Mouse (Mus musculus) midbrain, embryonic 10.5 days (tissue): Measurements from ENCODE around the gene Atg2a. TPM values are rescaled to one million over a fixed set of nuclear protein-coding genes. Genes with fewer than 3 reads are reported as not detected.

Source experiments
- DNase-seq: peaks from one replicate; pipeline ENCODE4 v3.0.0-alpha.2; 2017; ENCODE audit warnings: low spot score
- H3K27ac ChIP-seq: fragments of 300-500 bp; sonication (generic); replicated peaks from 2 replicates; pipeline ENCODE4 v1.5.1; 2016; ENCODE audit warnings: mild to moderate bottlenecking
- H3K27me3 ChIP-seq: fragments of 300-500 bp; sonication (generic); 2 replicates; pipeline ENCODE4 v1.6.1; 2016; ENCODE audit warnings: low read depth, mild to moderate bottlenecking; ENCODE audit not compliant: poor library complexity, severe bottlenecking
- H3K36me3 ChIP-seq: fragments of 300-500 bp; sonication (generic); 2 replicates; pipeline ENCODE4 v1.6.1; 2016; ENCODE audit warnings: mild to moderate bottlenecking, moderate library complexity
- H3K4me1 ChIP-seq: fragments of 300-500 bp; sonication (generic); 2 replicates; pipeline ENCODE4 v1.6.1; 2016
- H3K4me3 ChIP-seq: fragments of 300-500 bp; sonication (generic); 2 replicates; pipeline ENCODE4 v1.5.1; 2016; ENCODE audit warnings: mild to moderate bottlenecking, moderate library complexity
- H3K9me3 ChIP-seq: fragments of 300-500 bp; sonication (generic); replicated peaks from 2 replicates; pipeline ENCODE4 v1.6.1; 2016; ENCODE audit warnings: mild to moderate bottlenecking
- WGBS: fragments of 180-500 bp; shearing (Covaris S2); methylation state at CpG from one replicate; pipeline ENCODE4 v1.1.7; 2016; 5-methylcytosine and 5-hydroxymethylcytosine counted together
- polyA plus RNA-seq: library from polyadenylated mRNA; unstranded; fragments of >200 nt; fragmentation: Nextera tagmentation; extraction: Ambion mirVana; gene quantifications from 2 replicates; pipeline ENCODE4 v1.2.1, GENCODE M21; 2016

Atg2a gene
- polyA plus RNA-seq, 1 experiment from 2014 or later, result 10.1 TPM

- Histone ChIP-seq H3K4me1 (peaks cover 27% of the 10 kb centered on the region), H3K9me3 (no peaks in the 10 kb centered on the region), H3K36me3 (peaks cover 29% of the 10 kb centered on the region), H3K27ac (peak within 1 kb of the TSS; percentile 94), H3K4me3 (peak within 1 kb of the TSS; percentile 83), H3K27me3 (no peaks in the 10 kb centered on the region)
- 2% methylated on average over 48 of the region's 48 CpGs for WGBS
- peak; percentile 91 for DNase-seq
These were observed 6.1 kb upstream of the Atg2a start, which contains the start of gene Ppp2r5b for GRCm38 (mm10) chr19:6235084-6236052. Gene Ppp2r5b, minus strand, starts transcription at chr19:6235872.

GRCm38 (mm10) chr19:6236053-6236441, 5.4 kb upstream of the Atg2a start:
- H3K4me3 ChIP-seq, result peak overlapping the region; percentile 83
- H3K36me3 ChIP-seq, result peaks cover 22% of the 10 kb centered on the region
- peaks cover 31% of the 10 kb centered on the region for H3K4me1 ChIP-seq
- WGBS, result under 1% methylated on average over 9 of the region's 9 CpGs
- H3K27me3 ChIP-seq, result no peaks in the 10 kb centered on the region
- peak; percentile 90 for DNase-seq
- peak overlapping the region; percentile 94 for H3K27ac ChIP-seq
- H3K9me3 ChIP-seq, result no peaks in the 10 kb centered on the region

DNA sequence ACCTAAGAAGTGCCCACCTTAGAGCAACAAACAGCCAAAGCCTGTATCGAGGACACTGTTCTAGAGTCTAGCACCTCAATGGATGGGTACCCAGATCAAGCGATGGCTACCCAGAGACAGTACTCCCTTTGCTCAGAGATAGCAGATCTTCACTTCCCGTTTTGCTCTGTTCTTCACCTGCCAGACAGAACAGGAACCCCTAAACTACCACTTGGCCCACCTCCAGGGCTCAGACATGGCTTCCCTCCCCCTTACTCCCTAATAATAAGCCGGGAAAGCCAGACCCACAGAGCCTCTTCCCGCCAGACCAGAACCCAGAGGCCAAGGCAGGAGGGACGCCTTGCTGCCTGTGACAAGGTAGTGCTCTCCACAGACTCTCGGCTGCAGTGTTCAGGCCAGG, 4.6 kb upstream of the Atg2a start:
- H3K27ac ChIP-seq, result peak overlapping the region; percentile 94
- H3K4me3 ChIP-seq, result 0 out of 2 replicates have a peak overlapping the region, but pooled peaks have one; percentile 83
- H3K27me3 ChIP-seq, result no peaks in the 10 kb centered on the region
- no peak for DNase-seq
- no peaks in the 10 kb centered on the region for H3K9me3 ChIP-seq
- peaks cover 31% of the 10 kb centered on the region for H3K4me1 ChIP-seq
- WGBS, result 74% methylated on average over 7 of the region's 7 CpGs
- peaks cover 14% of the 10 kb centered on the region for H3K36me3 ChIP-seq

DNA sequence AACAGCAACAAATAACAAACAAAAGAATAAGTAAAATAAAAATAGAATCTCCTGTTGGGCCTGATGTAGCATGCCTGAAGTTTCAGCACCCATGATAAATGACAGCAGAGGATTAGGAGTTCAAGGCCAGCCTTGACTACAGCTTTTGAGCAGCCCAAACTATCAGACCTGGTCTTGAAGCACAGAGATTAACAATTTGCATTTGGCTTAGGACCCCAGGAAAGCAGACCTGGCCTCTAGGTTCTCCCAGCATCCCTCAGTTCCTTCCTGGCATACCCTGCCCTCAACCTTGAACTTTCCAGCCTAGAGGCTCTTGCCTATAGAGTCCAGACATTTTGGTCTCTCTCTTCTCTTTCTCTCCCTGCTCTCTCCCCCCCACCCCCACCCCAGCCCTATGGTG, 2.7 kb upstream of the Atg2a start:
- no peak for DNase-seq
- H3K36me3 ChIP-seq, result no peaks in the 10 kb centered on the region; the same call in 1 of the 2 replicates
- H3K27ac ChIP-seq, result no peak overlapping the region
- no peaks in the 10 kb centered on the region for H3K9me3 ChIP-seq
- H3K4me1 ChIP-seq, result peaks cover 49% of the 10 kb centered on the region
- H3K4me3 ChIP-seq, result no peak overlapping the region
- H3K27me3 ChIP-seq, result no peaks in the 10 kb centered on the region

DNA sequence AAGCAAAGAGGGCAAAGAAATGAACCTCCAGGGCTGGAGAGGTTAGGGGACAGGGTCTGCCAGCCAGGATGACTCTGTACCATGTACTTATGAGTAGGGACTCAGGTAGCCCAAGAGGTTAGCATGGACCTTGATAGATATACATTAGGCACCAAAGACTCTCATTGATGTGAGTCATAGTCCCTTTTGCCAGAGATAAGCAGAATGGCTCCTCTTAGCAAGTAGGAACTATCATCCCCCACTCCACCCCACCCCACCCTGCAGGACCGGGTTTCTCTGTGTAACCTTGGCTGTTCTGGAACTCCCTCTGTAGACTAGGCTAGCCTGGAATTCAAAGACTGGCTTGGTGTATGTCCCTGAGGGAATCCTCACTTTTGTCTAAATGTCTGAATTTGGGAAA, 1.3 kb upstream of the Atg2a start:
- Histone ChIP-seq H3K9me3 (no peaks in the 10 kb centered on the region), H3K36me3 (peaks cover 9% of the 10 kb centered on the region), H3K4me1 (peaks cover 35% of the 10 kb centered on the region), H3K27me3 (no peaks in the 10 kb centered on the region), H3K27ac (peak overlapping the region; percentile 15; the same call in 1 of the 2 replicates), H3K4me3 (no peak overlapping the region)
- no peak for DNase-seq
- 79% methylated on average over 1 of the region's 1 CpGs for WGBS

GRCm38 (mm10) chr19:6240725-6241124, 743 bp upstream of the Atg2a start:
- Histone ChIP-seq H3K9me3 (no peaks in the 10 kb centered on the region), H3K4me3 (peak overlapping the region; percentile 70), H3K27ac (peak overlapping the region; percentile 81), H3K36me3 (peaks cover 15% of the 10 kb centered on the region), H3K4me1 (peaks cover 31% of the 10 kb centered on the region), H3K27me3 (no peaks in the 10 kb centered on the region)
- WGBS, result 42% methylated on average over 5 of the region's 5 CpGs
- DNase-seq, result no peak

DNA sequence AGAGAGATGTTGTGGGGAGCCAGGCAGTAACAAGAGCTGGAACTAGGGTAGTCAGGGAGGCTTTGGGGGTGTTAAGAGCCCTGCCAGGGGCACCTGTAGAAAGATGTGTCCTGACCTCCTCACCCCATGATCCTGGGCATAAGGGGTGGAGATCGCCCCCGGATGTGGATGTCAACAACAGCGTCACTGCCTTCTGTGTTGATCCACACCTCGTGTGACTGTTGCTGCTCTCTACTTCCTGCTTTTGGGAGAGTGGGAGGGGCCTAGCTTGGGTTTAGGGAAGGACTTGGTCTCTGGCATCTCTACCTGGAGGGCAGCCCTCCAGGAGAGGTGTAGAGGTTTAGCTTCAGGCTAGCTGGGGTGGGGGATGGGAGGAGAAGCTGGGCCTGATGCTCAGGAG, 813 bp downstream of the Atg2a start:
- peaks cover 31% of the 10 kb centered on the region for H3K36me3 ChIP-seq
- H3K27ac ChIP-seq, result peak overlapping the region; percentile 81
- H3K9me3 ChIP-seq, result no peaks in the 10 kb centered on the region
- peaks cover 22% of the 10 kb centered on the region for H3K4me1 ChIP-seq
- peak; percentile 22 for DNase-seq
- H3K27me3 ChIP-seq, result no peaks in the 10 kb centered on the region
- WGBS, result 6% methylated on average over 4 of the region's 4 CpGs
- H3K4me3 ChIP-seq, result peak overlapping the region; percentile 70

DNA sequence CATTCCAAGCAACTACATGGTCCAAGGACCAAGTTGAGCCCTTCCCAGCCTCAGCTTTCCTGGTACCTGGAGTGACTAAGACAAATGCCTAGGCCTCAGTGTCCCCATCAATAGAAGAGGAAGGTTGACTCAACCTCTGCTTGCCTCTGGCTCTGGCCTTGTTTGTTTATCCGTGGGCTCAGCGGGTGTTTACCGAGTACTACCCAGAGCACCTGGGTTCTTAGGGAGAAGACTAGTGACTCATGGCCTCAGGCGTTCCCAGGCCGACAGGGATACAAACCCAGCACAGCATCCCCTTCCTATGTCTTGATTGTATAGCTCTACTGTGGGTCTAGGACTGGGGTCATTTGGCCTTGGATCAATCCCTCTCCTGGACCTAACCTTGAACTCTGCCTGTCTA, 1.8 kb downstream of the Atg2a start:
- H3K9me3 ChIP-seq, result no peaks in the 10 kb centered on the region
- DNase-seq, result no peak
- peaks cover 22% of the 10 kb centered on the region for H3K4me1 ChIP-seq
- H3K4me3 ChIP-seq, result peak overlapping the region; percentile 70; the same call in 1 of the 2 replicates
- no peak overlapping the region for H3K27ac ChIP-seq
- H3K27me3 ChIP-seq, result no peaks in the 10 kb centered on the region
- H3K36me3 ChIP-seq, result peaks cover 40% of the 10 kb centered on the region
- WGBS, result 82% methylated on average over 5 of the region's 5 CpGs

GRCm38 (mm10) chr19:6245806-6246205, 4.3 kb downstream of the Atg2a start:
- no peak overlapping the region for H3K4me3 ChIP-seq
- DNase-seq, result no peak
- peaks cover 20% of the 10 kb centered on the region for H3K4me1 ChIP-seq
- no peaks in the 10 kb centered on the region for H3K27me3 ChIP-seq
- peaks cover 61% of the 10 kb centered on the region for H3K36me3 ChIP-seq
- no peaks in the 10 kb centered on the region for H3K9me3 ChIP-seq
- 94% methylated on average over 1 of the region's 1 CpGs for WGBS
- no peak overlapping the region for H3K27ac ChIP-seq

- DNase-seq, result no peak
- H3K27me3 ChIP-seq, result no peaks in the 10 kb centered on the region
- H3K4me1 ChIP-seq, result peaks cover 9% of the 10 kb centered on the region
- H3K9me3 ChIP-seq, result no peaks in the 10 kb centered on the region
- H3K27ac ChIP-seq, result no peak overlapping the region
- peaks cover 79% of the 10 kb centered on the region for H3K36me3 ChIP-seq
- WGBS, result 92% methylated on average over 29 of the region's 29 CpGs
- 0 out of 2 replicates have a peak overlapping the region, but pooled peaks have one; percentile 16 for H3K4me3 ChIP-seq
These were observed 6.2 kb downstream of the Atg2a start for GRCm38 (mm10) chr19:6247526-6248300.

- H3K27me3 ChIP-seq, result no peaks in the 10 kb centered on the region
- H3K9me3 ChIP-seq, result no peaks in the 10 kb centered on the region
- H3K4me3 ChIP-seq, result no peak overlapping the region
- peaks cover 94% of the 10 kb centered on the region for H3K36me3 ChIP-seq
- 93% methylated on average over 4 of the region's 4 CpGs for WGBS
- H3K4me1 ChIP-seq, result no peaks in the 10 kb centered on the region
- H3K27ac ChIP-seq, result no peak overlapping the region
- DNase-seq, result no peak
These were observed 11.6 kb downstream of the Atg2a start for GRCm38 (mm10) chr19:6253021-6253420.

- WGBS, result 70% methylated on average over 2 of the region's 2 CpGs
- Histone ChIP-seq H3K27ac (no peak overlapping the region; the same call in 1 of the 2 replicates), H3K4me3 (no peak overlapping the region), H3K27me3 (no peaks in the 10 kb centered on the region), H3K36me3 (peaks cover 73% of the 10 kb centered on the region), H3K9me3 (no peaks in the 10 kb centered on the region; the same call in 1 of the 2 replicates), H3K4me1 (no peaks in the 10 kb centered on the region)
- no peak for DNase-seq
These were observed 19.0 kb downstream of the Atg2a start for GRCm38 (mm10) chr19:6260428-6260827.
